Mouse (Mus musculus): ENCODE data around the gene Syce2. TPM values are rescaled to one million over a fixed set of nuclear protein-coding genes. Genes with fewer than 3 reads are reported as not detected.
A peak's percentile ranks its signal among the peaks of the same experiment; 100 is the strongest.
"Not testable (repeated sequence)": the region's sequence is repeated elsewhere in the genome, so short reads cannot be mapped to it uniquely, and the experiment has no call there.

Gene Syce2
- polyA plus RNA-seq, 1 experiment from 2014 or later: 160 TPM

GRCm38 (mm10) chr8:84902367-84902919 is 30.5 kb downstream of the Syce2 start:
- DNase-seq (ENCODE audit: low spot score) (no peak), ATAC-seq (replicated peaks; ENCODE audit: low FRiP score) (0 out of 2 replicates have a peak, but pooled peaks have one; percentile 4)
- WGBS: 2% methylated on average over 24 of the region's 24 CpGs
- peak overlapping the region; percentile 96 for H3K4me2 ChIP-seq
- peak overlapping the region; percentile 99 for H3K9ac ChIP-seq (ENCODE audit: low read depth, low read length)
- no peaks in the 10 kb centered on the region for H3K27me3 ChIP-seq (replicated peaks; ENCODE audit: control insufficient read depth, insufficient read depth, low read length)
- H3K4me3 ChIP-seq (ENCODE audit: low read depth, low read length): peak overlapping the region; percentile 93
- H3K4me1 ChIP-seq (replicated peaks; ENCODE audit: control insufficient read depth, insufficient read depth, low read length): peaks cover 32% of the 10 kb centered on the region
- H3K36me3 ChIP-seq (ENCODE audit: control insufficient read depth, insufficient read depth, low read length): peaks cover 12% of the 10 kb centered on the region; the same call in 1 of the 2 replicates
- H3K9me3 ChIP-seq (ENCODE audit: control insufficient read depth, low read length): no peaks in the 10 kb centered on the region
- H3K27ac ChIP-seq (ENCODE audit: low read depth, low read length): peak overlapping the region; percentile 99

GRCm38 (mm10) chr8:84902920-84903661 is 31.2 kb downstream of the Syce2 start:
- ATAC-seq (replicated peaks; ENCODE audit: low FRiP score): peak; percentile 70
- H3K36me3 ChIP-seq (ENCODE audit: control insufficient read depth, insufficient read depth, low read length): peaks cover 12% of the 10 kb centered on the region; the same call in 1 of the 2 replicates
- peak overlapping the region; percentile 99 for H3K9ac ChIP-seq (ENCODE audit: low read depth, low read length)
- under 1% methylated on average over 67 of the region's 68 CpGs for WGBS
- no peaks in the 10 kb centered on the region for H3K9me3 ChIP-seq (ENCODE audit: control insufficient read depth, low read length)
- H3K27ac ChIP-seq (ENCODE audit: low read depth, low read length): peak overlapping the region; percentile 99
- H3K4me2 ChIP-seq: peak overlapping the region; percentile 96
- H3K4me1 ChIP-seq (replicated peaks; ENCODE audit: control insufficient read depth, insufficient read depth, low read length): peaks cover 32% of the 10 kb centered on the region
- peak; percentile 88 for DNase-seq (ENCODE audit: low spot score)
- H3K4me3 ChIP-seq (ENCODE audit: low read depth, low read length): peak overlapping the region; percentile 93
- no peaks in the 10 kb centered on the region for H3K27me3 ChIP-seq (replicated peaks; ENCODE audit: control insufficient read depth, insufficient read depth, low read length)

- no peak for ATAC-seq (replicated peaks; ENCODE audit: low FRiP score)
- H3K36me3 ChIP-seq (ENCODE audit: control insufficient read depth, insufficient read depth, low read length): peaks cover 12% of the 10 kb centered on the region; the same call in 1 of the 2 replicates
- WGBS: 85% methylated on average over 7 of the region's 7 CpGs
- H3K9ac ChIP-seq (ENCODE audit: low read depth, low read length): no peak overlapping the region
- H3K4me3 ChIP-seq (ENCODE audit: low read depth, low read length): peak overlapping the region; percentile 93
- peak overlapping the region; percentile 96 for H3K4me2 ChIP-seq
- H3K27ac ChIP-seq (ENCODE audit: low read depth, low read length): no peak overlapping the region
- H3K4me1 ChIP-seq (replicated peaks; ENCODE audit: control insufficient read depth, insufficient read depth, low read length): peaks cover 34% of the 10 kb centered on the region
- no peaks in the 10 kb centered on the region for H3K9me3 ChIP-seq (ENCODE audit: control insufficient read depth, low read length)
- H3K27me3 ChIP-seq (replicated peaks; ENCODE audit: control insufficient read depth, insufficient read depth, low read length): peaks cover 4% of the 10 kb centered on the region; the same call in 1 of the 2 replicates
- DNase-seq (ENCODE audit: low spot score): no peak
Measured at GRCm38 (mm10) chr8:84904351-84904750, 32.4 kb downstream of the Syce2 start.

GRCm38 (mm10) chr8:84907037-84907436 is 35.1 kb downstream of the Syce2 start:
- Histone ChIP-seq H3K36me3 (ENCODE audit: control insufficient read depth, insufficient read depth, low read length) (peaks cover 12% of the 10 kb centered on the region; the same call in 1 of the 2 replicates), H3K4me3 (ENCODE audit: low read depth, low read length) (no peak overlapping the region), H3K4me2 (no peak overlapping the region), H3K4me1 (replicated peaks; ENCODE audit: control insufficient read depth, insufficient read depth, low read length) (peaks cover 22% of the 10 kb centered on the region), H3K27ac (ENCODE audit: low read depth, low read length) (no peak overlapping the region), H3K9me3 (ENCODE audit: control insufficient read depth, low read length) (no peaks in the 10 kb centered on the region), H3K9ac (ENCODE audit: low read depth, low read length) (no peak overlapping the region), H3K27me3 (replicated peaks; ENCODE audit: control insufficient read depth, insufficient read depth, low read length) (peaks cover 20% of the 10 kb centered on the region)
- no peak for DNase-seq (ENCODE audit: low spot score)
- 88% methylated on average over 9 of the region's 9 CpGs for WGBS
- no peak for ATAC-seq (replicated peaks; ENCODE audit: low FRiP score)

- Histone ChIP-seq H3K36me3 (ENCODE audit: control insufficient read depth, insufficient read depth, low read length) (peaks cover 12% of the 10 kb centered on the region; the same call in 1 of the 2 replicates), H3K4me3 (ENCODE audit: low read depth, low read length) (no peak overlapping the region), H3K4me1 (replicated peaks; ENCODE audit: control insufficient read depth, insufficient read depth, low read length) (peaks cover 26% of the 10 kb centered on the region), H3K27ac (ENCODE audit: low read depth, low read length) (no peak overlapping the region; the same call in 1 of the 2 replicates), H3K9me3 (ENCODE audit: control insufficient read depth, low read length) (no peaks in the 10 kb centered on the region), H3K9ac (ENCODE audit: low read depth, low read length) (no peak overlapping the region), H3K27me3 (replicated peaks; ENCODE audit: control insufficient read depth, insufficient read depth, low read length) (peaks cover 25% of the 10 kb centered on the region), H3K4me2 (no peak overlapping the region; the same call in 1 of the 2 replicates)
- ATAC-seq (replicated peaks; ENCODE audit: low FRiP score) (no peak), DNase-seq (ENCODE audit: low spot score) (no peak)
- WGBS: 63% methylated on average over 8 of the region's 8 CpGs
Measured at GRCm38 (mm10) chr8:84907493-84907892, 35.6 kb downstream of the Syce2 start.

GRCm38 (mm10) chr8:84907979-84908378 is 36.1 kb downstream of the Syce2 start:
- ATAC-seq (replicated peaks; ENCODE audit: low FRiP score): peak; percentile 19; the same call in 1 of the 2 replicates
- peak overlapping the region; percentile 51 for H3K27ac ChIP-seq (ENCODE audit: low read depth, low read length)
- peak overlapping the region; percentile 66 for H3K4me3 ChIP-seq (ENCODE audit: low read depth, low read length)
- not testable (repeated sequence) for H3K9me3 ChIP-seq (ENCODE audit: control insufficient read depth, low read length); DNase-seq (ENCODE audit: low spot score); H3K9ac ChIP-seq (ENCODE audit: low read depth, low read length)
- H3K27me3 ChIP-seq (replicated peaks; ENCODE audit: control insufficient read depth, insufficient read depth, low read length): peaks cover 30% of the 10 kb centered on the region
- H3K4me1 ChIP-seq (replicated peaks; ENCODE audit: control insufficient read depth, insufficient read depth, low read length): peaks cover 31% of the 10 kb centered on the region
- peaks cover 12% of the 10 kb centered on the region; the same call in 1 of the 2 replicates for H3K36me3 ChIP-seq (ENCODE audit: control insufficient read depth, insufficient read depth, low read length)
- peak overlapping the region; percentile 94 for H3K4me2 ChIP-seq
- WGBS: 30% methylated on average over 6 of the region's 7 CpGs

GRCm38 (mm10) chr8:84908421-84909161 is 36.7 kb downstream of the Syce2 start, which contains the start of gene Dnase2a:
Gene Dnase2a, plus strand, starts transcription at chr8:84908560.
- peak within 1 kb of the TSS; percentile 86 for H3K9ac ChIP-seq (ENCODE audit: low read depth, low read length)
- H3K4me3 ChIP-seq (ENCODE audit: low read depth, low read length): peak within 1 kb of the TSS; percentile 66
- H3K36me3 ChIP-seq (ENCODE audit: control insufficient read depth, insufficient read depth, low read length): peaks cover 12% of the 10 kb centered on the region; the same call in 1 of the 2 replicates
- peak within 1 kb of the TSS; percentile 94 for H3K4me2 ChIP-seq
- peaks cover 32% of the 10 kb centered on the region for H3K27me3 ChIP-seq (replicated peaks; ENCODE audit: control insufficient read depth, insufficient read depth, low read length)
- peak; percentile 95 for DNase-seq (ENCODE audit: low spot score)
- peak; percentile 89 for ATAC-seq (replicated peaks; ENCODE audit: low FRiP score)
- no peaks in the 10 kb centered on the region for H3K9me3 ChIP-seq (ENCODE audit: control insufficient read depth, low read length)
- peaks cover 28% of the 10 kb centered on the region for H3K4me1 ChIP-seq (replicated peaks; ENCODE audit: control insufficient read depth, insufficient read depth, low read length)
- under 1% methylated on average over 45 of the region's 45 CpGs for WGBS
- peak within 1 kb of the TSS; percentile 66 for H3K27ac ChIP-seq (ENCODE audit: low read depth, low read length)

- peaks cover 11% of the 10 kb centered on the region; the same call in 1 of the 2 replicates for H3K36me3 ChIP-seq (ENCODE audit: control insufficient read depth, insufficient read depth, low read length)
- 47% methylated on average over 20 of the region's 20 CpGs for WGBS
- H3K27ac ChIP-seq (ENCODE audit: low read depth, low read length): peak overlapping the region; percentile 66
- no peak for ATAC-seq (replicated peaks; ENCODE audit: low FRiP score)
- H3K9me3 ChIP-seq (ENCODE audit: control insufficient read depth, low read length): no peaks in the 10 kb centered on the region
- H3K9ac ChIP-seq (ENCODE audit: low read depth, low read length): peak overlapping the region; percentile 86
- DNase-seq (ENCODE audit: low spot score): no peak
- peak overlapping the region; percentile 94 for H3K4me2 ChIP-seq
- H3K27me3 ChIP-seq (replicated peaks; ENCODE audit: control insufficient read depth, insufficient read depth, low read length): peaks cover 32% of the 10 kb centered on the region
- peak overlapping the region; percentile 66 for H3K4me3 ChIP-seq (ENCODE audit: low read depth, low read length)
- H3K4me1 ChIP-seq (replicated peaks; ENCODE audit: control insufficient read depth, insufficient read depth, low read length): peaks cover 26% of the 10 kb centered on the region
Measured at GRCm38 (mm10) chr8:84909162-84909767, 37.4 kb downstream of the Syce2 start.
